Mouse (Mus musculus): Measurements from ENCODE around the gene Rad50. TPM values are rescaled to one million over a fixed set of nuclear protein-coding genes. Genes with fewer than 3 reads are reported as not detected.

Rad50 gene
- polyA plus RNA-seq, 1 experiment from 2014 or later = 19.7 TPM

GRCm38 (mm10) chr11:53615172-53615571, 91.9 kb downstream of the Rad50 start:
- no peak for ATAC-seq (ENCODE audit: insufficient number of reproducible peaks, insufficient read depth, low FRiP score, low read depth)
- H3K4me1 ChIP-seq (ENCODE audit: control insufficient read depth in 2 of 2, insufficient read depth in 2 of 2, low read length in 2 of 2) = no peaks in the 10 kb centered on the region
- 57% methylated on average over 6 of the region's 6 CpGs for WGBS
- no peaks in the 10 kb centered on the region for H3K27me3 ChIP-seq (ENCODE audit: control insufficient read depth, insufficient read depth, low read length)
- no peak overlapping the region for H3K4me3 ChIP-seq (ENCODE audit: control insufficient read depth in 1 of 2, insufficient read depth in 1 of 2, low read depth in 1 of 2, low read length in 2 of 2)
- no peaks in the 10 kb centered on the region for H3K9me3 ChIP-seq (ENCODE audit: control insufficient read depth, low read length)
- H3K4me2 ChIP-seq (ENCODE audit: low read length) = no peak overlapping the region
- H3K27ac ChIP-seq (replicated peaks in 1 of 2; ENCODE audit: control insufficient read depth in 1 of 2, insufficient read depth in 1 of 2, low read depth in 2 of 2, low read length in 2 of 2) = no peak overlapping the region
- H3K36me3 ChIP-seq (ENCODE audit: control insufficient read depth, insufficient read depth, low read length) = no peaks in the 10 kb centered on the region
- no peak overlapping the region for H3K9ac ChIP-seq (ENCODE audit: low read length)

- H3K4me1 ChIP-seq (ENCODE audit: control insufficient read depth in 2 of 2, insufficient read depth in 2 of 2, low read length in 2 of 2) = peaks cover 0 to 5% of the 10 kb centered on the region in 2 experiments; a peak in 2 of 4 replicates
- H3K9ac ChIP-seq (ENCODE audit: low read length) = no peak overlapping the region
- no peaks in the 10 kb centered on the region for H3K9me3 ChIP-seq (ENCODE audit: control insufficient read depth, low read length)
- 60% methylated on average over 3 of the region's 3 CpGs for WGBS
- no peaks in the 10 kb centered on the region for H3K36me3 ChIP-seq (ENCODE audit: control insufficient read depth, insufficient read depth, low read length)
- no peak for ATAC-seq (ENCODE audit: insufficient number of reproducible peaks, insufficient read depth, low FRiP score, low read depth)
- H3K4me2 ChIP-seq (ENCODE audit: low read length) = no peak overlapping the region
- H3K27me3 ChIP-seq (ENCODE audit: control insufficient read depth, insufficient read depth, low read length) = no peaks in the 10 kb centered on the region
- no peak overlapping the region for H3K4me3 ChIP-seq (ENCODE audit: control insufficient read depth in 1 of 2, insufficient read depth in 1 of 2, low read depth in 1 of 2, low read length in 2 of 2)
- H3K27ac ChIP-seq (replicated peaks in 1 of 2; ENCODE audit: control insufficient read depth in 1 of 2, insufficient read depth in 1 of 2, low read depth in 2 of 2, low read length in 2 of 2) = no peak overlapping the region
These were observed 97.4 kb downstream of the Rad50 start for GRCm38 (mm10) chr11:53609672-53610071.

- Histone ChIP-seq H3K27ac (replicated peaks in 1 of 2; ENCODE audit: control insufficient read depth in 1 of 2, insufficient read depth in 1 of 2, low read depth in 2 of 2, low read length in 2 of 2) (no peak overlapping the region), H3K9me3 (ENCODE audit: control insufficient read depth, low read length) (no peaks in the 10 kb centered on the region), H3K4me2 (ENCODE audit: low read length) (no peak overlapping the region), H3K4me1 (ENCODE audit: control insufficient read depth in 2 of 2, insufficient read depth in 2 of 2, low read length in 2 of 2) (peaks cover 0 to 5% of the 10 kb centered on the region in 2 experiments; a peak in 2 of 4 replicates), H3K36me3 (ENCODE audit: control insufficient read depth, insufficient read depth, low read length) (no peaks in the 10 kb centered on the region), H3K27me3 (ENCODE audit: control insufficient read depth, insufficient read depth, low read length) (no peaks in the 10 kb centered on the region), H3K9ac (ENCODE audit: low read length) (no peak overlapping the region), H3K4me3 (ENCODE audit: control insufficient read depth in 1 of 2, insufficient read depth in 1 of 2, low read depth in 1 of 2, low read length in 2 of 2) (no peak overlapping the region)
- WGBS = 79% methylated on average over 6 of the region's 6 CpGs
- no peak for ATAC-seq (ENCODE audit: insufficient number of reproducible peaks, insufficient read depth, low FRiP score, low read depth)
These were observed 97.9 kb downstream of the Rad50 start for GRCm38 (mm10) chr11:53609231-53609630.

GRCm38 (mm10) chr11:53605609-53606008, 101.5 kb downstream of the Rad50 start:
- Histone ChIP-seq H3K4me1 (ENCODE audit: control insufficient read depth in 2 of 2, insufficient read depth in 2 of 2, low read length in 2 of 2) (peaks cover 0 to 5% of the 10 kb centered on the region in 2 experiments; a peak in 2 of 4 replicates), H3K4me2 (ENCODE audit: low read length) (peak overlapping the region; percentile 42), H3K36me3 (ENCODE audit: control insufficient read depth, insufficient read depth, low read length) (peaks cover 10% of the 10 kb centered on the region), H3K27ac (replicated peaks in 1 of 2; ENCODE audit: control insufficient read depth in 1 of 2, insufficient read depth in 1 of 2, low read depth in 2 of 2, low read length in 2 of 2) (no peak overlapping the region), H3K4me3 (ENCODE audit: control insufficient read depth in 1 of 2, insufficient read depth in 1 of 2, low read depth in 1 of 2, low read length in 2 of 2) (no peak overlapping the region), H3K9me3 (ENCODE audit: control insufficient read depth, low read length) (no peaks in the 10 kb centered on the region), H3K9ac (ENCODE audit: low read length) (peak overlapping the region; percentile 21; the same call in 1 of the 2 replicates), H3K27me3 (ENCODE audit: control insufficient read depth, insufficient read depth, low read length) (no peaks in the 10 kb centered on the region)
- no peak for ATAC-seq (ENCODE audit: insufficient number of reproducible peaks, insufficient read depth, low FRiP score, low read depth)
- WGBS = 7% methylated on average over 12 of the region's 12 CpGs

- H3K9me3 ChIP-seq (ENCODE audit: control insufficient read depth, low read length) = no peaks in the 10 kb centered on the region
- H3K4me3 ChIP-seq (ENCODE audit: control insufficient read depth in 1 of 2, insufficient read depth in 1 of 2, low read depth in 1 of 2, low read length in 2 of 2) = no peak overlapping the region
- ATAC-seq (ENCODE audit: insufficient number of reproducible peaks, insufficient read depth, low FRiP score, low read depth) = no peak
- no peaks in the 10 kb centered on the region for H3K27me3 ChIP-seq (ENCODE audit: control insufficient read depth, insufficient read depth, low read length)
- peaks cover 13% of the 10 kb centered on the region for H3K36me3 ChIP-seq (ENCODE audit: control insufficient read depth, insufficient read depth, low read length)
- H3K9ac ChIP-seq (ENCODE audit: low read length) = no peak overlapping the region
- H3K27ac ChIP-seq (replicated peaks in 1 of 2; ENCODE audit: control insufficient read depth in 1 of 2, insufficient read depth in 1 of 2, low read depth in 2 of 2, low read length in 2 of 2) = no peak overlapping the region
- H3K4me2 ChIP-seq (ENCODE audit: low read length) = no peak overlapping the region
- WGBS = 91% methylated on average over 3 of the region's 3 CpGs
- peaks cover 0 to 5% of the 10 kb centered on the region in 2 experiments; a peak in 2 of 4 replicates for H3K4me1 ChIP-seq (ENCODE audit: control insufficient read depth in 2 of 2, insufficient read depth in 2 of 2, low read length in 2 of 2)
These were observed 102.1 kb downstream of the Rad50 start for GRCm38 (mm10) chr11:53604983-53605382.

Other genes with a start within 250 kb of the Rad50 start
- gene Gm9837, start 236.8 kb downstream of the Rad50 start, polyA plus RNA-seq (2014; fragmentation: Nextera tagmentation; extraction: Ambion mirVana) = not detected in 2 replicates
- not detected in 2 replicates for gene Gm9945, start 227.2 kb downstream of the Rad50 start, polyA plus RNA-seq (2014; fragmentation: Nextera tagmentation; extraction: Ambion mirVana)
- 0.18 and 0.26 TPM in 2 replicates for gene Sowaha, start 227.0 kb downstream of the Rad50 start, polyA plus RNA-seq (2014; fragmentation: Nextera tagmentation; extraction: Ambion mirVana)
- gene Sept8, start 188.1 kb downstream of the Rad50 start, polyA plus RNA-seq (2014; fragmentation: Nextera tagmentation; extraction: Ambion mirVana) = 17.4 and 18.8 TPM in 2 replicates
- gene Kif3a, start 139.9 kb downstream of the Rad50 start, polyA plus RNA-seq (2014; fragmentation: Nextera tagmentation; extraction: Ambion mirVana) = 38.0 and 38.3 TPM in 2 replicates
- 0.53 and 1.5 TPM in 2 replicates for gene Il4, start 88.7 kb downstream of the Rad50 start, polyA plus RNA-seq (2014; fragmentation: Nextera tagmentation; extraction: Ambion mirVana)
- not detected in 2 replicates for gene Il13, start 72.6 kb downstream of the Rad50 start, polyA plus RNA-seq (2014; fragmentation: Nextera tagmentation; extraction: Ambion mirVana)
- gene Il5, start 13.5 kb upstream of the Rad50 start, polyA plus RNA-seq (2014; fragmentation: Nextera tagmentation; extraction: Ambion mirVana) = not detected in 2 replicates
- 9.3 and 10.8 TPM in 2 replicates for gene Irf1, start 62.7 kb upstream of the Rad50 start, polyA plus RNA-seq (2014; fragmentation: Nextera tagmentation; extraction: Ambion mirVana)
- not detected in 2 replicates for gene Gm17334, start 65.9 kb upstream of the Rad50 start, polyA plus RNA-seq (2014; fragmentation: Nextera tagmentation; extraction: Ambion mirVana)
- gene Gm12216, start 151.9 kb upstream of the Rad50 start, polyA plus RNA-seq (2014; fragmentation: Nextera tagmentation; extraction: Ambion mirVana) = 0.30 and 1.0 TPM in 2 replicates
- 8.4 and 9.1 TPM in 2 replicates for gene Slc22a5, start 184.3 kb upstream of the Rad50 start, polyA plus RNA-seq (2014; fragmentation: Nextera tagmentation; extraction: Ambion mirVana)